Mouse (Mus musculus): ENCODE data around the gene Vmn1r169.
"Not testable (repeated sequence)": the region's sequence is repeated elsewhere in the genome, so short reads cannot be mapped to it uniquely, and the experiment has no call there.

DNA sequence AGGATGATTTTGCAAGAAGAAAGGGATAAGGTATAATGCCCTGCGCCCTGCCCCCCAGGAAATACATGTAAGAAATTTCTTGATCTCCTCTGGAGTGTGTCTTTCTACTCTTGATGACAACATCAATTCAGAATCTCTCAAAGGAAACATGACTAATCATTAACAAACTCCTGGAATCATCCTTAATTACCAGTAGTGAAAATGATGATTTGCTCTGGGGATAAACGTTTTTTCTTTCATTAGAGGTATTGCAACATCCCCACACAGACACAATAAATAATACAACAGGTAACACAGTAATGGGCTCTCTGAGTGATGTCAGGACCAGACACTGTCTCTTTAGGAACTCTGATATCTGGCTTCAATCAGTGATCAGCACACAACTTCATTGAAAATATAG lies at the start of gene Vmn1r169:
- not testable (repeated sequence) for TF ChIP-seq POLR2A (IDR thresholded peaks at IDR 0.05; ENCODE audit: insufficient read depth, low read depth, low read length); CTCF (IDR thresholded peaks at IDR 0.05)
